In the genomic region with DNA sequence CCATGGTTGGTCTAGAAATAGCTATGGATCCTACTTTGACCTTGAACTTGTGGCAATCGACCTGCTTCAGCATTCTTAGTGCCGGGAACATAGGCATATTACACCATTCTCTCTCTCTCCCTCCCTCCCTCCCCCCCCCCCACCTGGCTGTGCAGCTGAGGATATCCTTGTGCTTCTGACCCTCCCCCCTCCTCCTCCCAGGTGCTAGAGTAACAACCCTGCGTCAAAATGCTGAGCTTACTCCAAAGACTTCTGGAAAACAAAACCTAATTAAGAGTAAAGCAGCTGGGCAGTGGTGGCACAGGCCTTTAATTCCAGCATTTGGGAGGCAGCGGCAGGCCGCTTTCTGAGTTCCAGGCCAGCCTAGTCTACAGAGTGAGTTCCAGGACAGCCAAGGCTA, we compare ENCODE assay signal across 20 mouse cellular contexts. TPM values are rescaled to one million over a fixed set of nuclear protein-coding genes. Genes with fewer than 3 reads are reported as not detected.
DNase-seq lines count a peak whose midpoint lies in the region; ATAC-seq and TF ChIP-seq lines count a peak whose summit lies in the region.
"Had no signal": no experiment of that assay in that cellular context is flagged by ENCODE, and none has a peak within 500 bp of the region (broad histone marks: within the 10 kb centered on the region; RNA-seq: fewer than 3 reads in every experiment).

No protein-coding gene starts in this region.

- H3K4me1 ChIP-seq in heart, embryonic 11.5 days (ENCODE audit: control insufficient read depth, insufficient read depth, low read length): peaks cover 3% of the 10 kb centered on the region; the same call in 1 of the 2 replicates
- H3K4me1 ChIP-seq in bone marrow, adult 2 months (ENCODE audit: control insufficient read depth, insufficient read depth, low read length): peaks cover 3% of the 10 kb centered on the region; the same call in 1 of the 2 replicates
- H3K4me1 ChIP-seq in liver, embryonic 15.5 days (replicated peaks): peaks cover 67% of the 10 kb centered on the region
- no peaks in the 10 kb centered on the region for H3K4me1 ChIP-seq in midbrain, embryonic 13.5 days (replicated peaks)
- no peaks in the 10 kb centered on the region for H3K4me1 ChIP-seq in hindbrain, embryonic 10.5 days (replicated peaks)
- H3K4me1 ChIP-seq: forebrain, embryonic 15.5 days; hindbrain, embryonic 13.5 days had no signal

- no peak for TF ChIP-seq CTCF in bone marrow, adult 2 months (IDR thresholded peaks at IDR 0.05; ENCODE audit: control insufficient read depth, insufficient read depth, low read length)

- TF ChIP-seq POLR2A in bone marrow, adult 2 months (IDR thresholded peaks at IDR 0.05; ENCODE audit: borderline replicate concordance, control insufficient read depth, low read depth, low read length): no peak

- peak overlapping the region; percentile 82 for H3K27ac ChIP-seq in heart, embryonic 11.5 days (ENCODE audit: low read depth, low read length)
- H3K27ac ChIP-seq in bone marrow, adult 2 months (ENCODE audit: control insufficient read depth, insufficient read depth, low read depth, low read length, poor library complexity): peak overlapping the region; percentile 93
- H3K27ac ChIP-seq in liver, embryonic 15.5 days (replicated peaks): peak overlapping the region; percentile 100
- H3K27ac ChIP-seq in midbrain, embryonic 13.5 days: no peak overlapping the region
- no peak overlapping the region for H3K27ac ChIP-seq in hindbrain, embryonic 10.5 days
- H3K27ac ChIP-seq: forebrain, embryonic 15.5 days; hindbrain, embryonic 13.5 days had no signal

- H3K4me2 ChIP-seq in heart, embryonic 11.5 days: peak overlapping the region; percentile 19; the same call in 1 of the 2 replicates
- H3K4me2 ChIP-seq in liver, embryonic 15.5 days: peak overlapping the region; percentile 78
- H3K4me2 ChIP-seq in midbrain, embryonic 13.5 days (replicated peaks): no peak overlapping the region
- H3K4me2 ChIP-seq: forebrain, embryonic 15.5 days; hindbrain, embryonic 13.5 days; midbrain, embryonic 11.5 days had no signal

- H3K36me3 ChIP-seq in heart, embryonic 11.5 days (ENCODE audit: control insufficient read depth, insufficient read depth, low read length): peaks cover 3% of the 10 kb centered on the region; the same call in 1 of the 2 replicates
- H3K36me3 ChIP-seq in liver, embryonic 15.5 days (replicated peaks): peaks cover 20% of the 10 kb centered on the region
- H3K36me3 ChIP-seq in midbrain, embryonic 13.5 days: peaks cover 26% of the 10 kb centered on the region
- peaks cover 37% of the 10 kb centered on the region for H3K36me3 ChIP-seq in hindbrain, embryonic 10.5 days

- no peak for DNase-seq in heart, adult 9 months (ENCODE audit: low spot score in 2 of 2)
- DNase-seq in liver: peak; percentile 75
- DNase-seq in hindbrain, embryonic 10.5 days (ENCODE audit: low spot score): no peak
- DNase-seq in gastrocnemius, adult 8-10 months (ENCODE audit: low spot score in 2 of 2): no peak
- DNase-seq: adrenal gland, postnatal 14 days; cerebellum, adult 11-12 months; cerebellum, adult 9-11 months; embryo, embryonic 11 days; heart, postnatal 36 days; kidney, adult 9 months; kidney, postnatal 10 days; lung, postnatal 36 days; thymus, postnatal 4 days had no signal

- no peak overlapping the region for H3K4me3 ChIP-seq in heart, embryonic 11.5 days (ENCODE audit: low read depth, low read length)
- H3K4me3 ChIP-seq in bone marrow, adult 2 months (replicated peaks; ENCODE audit: control insufficient read depth, low read depth, low read length): no peak overlapping the region
- H3K4me3 ChIP-seq in liver, embryonic 15.5 days (replicated peaks): peak overlapping the region; percentile 69
- no peak overlapping the region for H3K4me3 ChIP-seq in midbrain, embryonic 13.5 days (replicated peaks)
- no peak overlapping the region for H3K4me3 ChIP-seq in hindbrain, embryonic 10.5 days
- H3K4me3 ChIP-seq: forebrain, embryonic 15.5 days; hindbrain, embryonic 13.5 days had no signal

- H3K9ac ChIP-seq in heart, embryonic 11.5 days (ENCODE audit: low read depth, low read length): peak overlapping the region; percentile 56; the same call in 1 of the 2 replicates
- H3K9ac ChIP-seq in liver, embryonic 15.5 days: peak overlapping the region; percentile 70
- H3K9ac ChIP-seq in midbrain, embryonic 13.5 days (replicated peaks): no peak overlapping the region
- H3K9ac ChIP-seq: forebrain, embryonic 15.5 days; hindbrain, embryonic 13.5 days had no signal

- no peaks in the 10 kb centered on the region for H3K27me3 ChIP-seq in heart, embryonic 11.5 days (ENCODE audit: control insufficient read depth, insufficient read depth, low read length)
- H3K27me3 ChIP-seq in liver, embryonic 15.5 days: no peaks in the 10 kb centered on the region
- H3K27me3 ChIP-seq in midbrain, embryonic 13.5 days: no peaks in the 10 kb centered on the region
- H3K27me3 ChIP-seq in hindbrain, embryonic 10.5 days (ENCODE audit: insufficient read depth, poor library complexity, severe bottlenecking): no peaks in the 10 kb centered on the region
- H3K27me3 ChIP-seq: forebrain, embryonic 15.5 days; hindbrain, embryonic 13.5 days had no signal

- 59% methylated on average over 5 of the region's 5 CpGs for WGBS in heart, embryonic 11.5 days (ENCODE audit: insufficient replicate concordance)
- 60% methylated on average over 5 of the region's 5 CpGs for WGBS in bone marrow, adult 2 months
- WGBS in liver, embryonic 15.5 days (ENCODE audit: insufficient replicate concordance): 16% methylated on average over 5 of the region's 5 CpGs
- 83% methylated on average over 5 of the region's 5 CpGs for WGBS in midbrain, embryonic 13.5 days
- 81% methylated on average over 5 of the region's 5 CpGs for WGBS in hindbrain, embryonic 10.5 days

- ATAC-seq in heart, embryonic 11.5 days (replicated peaks; ENCODE audit: insufficient number of reproducible peaks, low FRiP score, low TSS enrichment): no peak
- ATAC-seq in liver, embryonic 15.5 days (ENCODE audit: insufficient read depth): no peak
- no peak for ATAC-seq in midbrain, embryonic 13.5 days
- ATAC-seq: forebrain, embryonic 15.5 days had no signal

- no peaks in the 10 kb centered on the region for H3K9me3 ChIP-seq in heart, embryonic 11.5 days (replicated peaks; ENCODE audit: control insufficient read depth, low read length)
- no peaks in the 10 kb centered on the region for H3K9me3 ChIP-seq in liver, embryonic 15.5 days (replicated peaks)
- H3K9me3 ChIP-seq in midbrain, embryonic 13.5 days: no peaks in the 10 kb centered on the region
- H3K9me3 ChIP-seq in hindbrain, embryonic 10.5 days: no peaks in the 10 kb centered on the region
- H3K9me3 ChIP-seq: forebrain, embryonic 15.5 days; hindbrain, embryonic 13.5 days had no signal

RNA-seq across cellular contexts. Expression of a gene that starts 11.1 kb away (rescaled TPM):
- 25.6 and 27.0 TPM in 2 replicates for polyA plus RNA-seq in heart, embryonic 11.5 days (2014; fragmentation: Nextera tagmentation; extraction: Ambion mirVana)
- 9.8 and 16.3 TPM in 2 replicates for polyA plus RNA-seq in bone marrow, adult 2 months (2011; ENCODE audit: insufficient read depth, insufficient read length, low replicate concordance, missing spikeins)
- polyA plus RNA-seq in liver, embryonic 15.5 days (2015; fragmentation: Nextera tagmentation; extraction: Ambion mirVana): 13.8 and 13.9 TPM in 2 replicates
- polyA plus RNA-seq in midbrain, embryonic 13.5 days (2015; fragmentation: Nextera tagmentation; extraction: Ambion mirVana): 32.7 and 33.8 TPM in 2 replicates
- polyA plus RNA-seq in hindbrain, embryonic 10.5 days (2016; fragmentation: Nextera tagmentation; extraction: Ambion mirVana): 40.6 and 41.4 TPM in 2 replicates
- 10 to 100 TPM; 20.5 to 22.9 (median 22.6) TPM for total RNA-seq in gastrocnemius, adult 8-10 months (2022)

RNA-seq across cellular contexts. Expression of a gene that starts 25.3 kb away (rescaled TPM):
- 22.4 and 26.9 TPM in 2 replicates for polyA plus RNA-seq in heart, embryonic 11.5 days (2014; fragmentation: Nextera tagmentation; extraction: Ambion mirVana)
- 5.3 and 12.3 TPM in 2 replicates for polyA plus RNA-seq in bone marrow, adult 2 months (2011; ENCODE audit: insufficient read depth, insufficient read length, low replicate concordance, missing spikeins)
- polyA plus RNA-seq in liver, embryonic 15.5 days (2015; fragmentation: Nextera tagmentation; extraction: Ambion mirVana): 4.2 and 4.3 TPM in 2 replicates
- polyA plus RNA-seq in midbrain, embryonic 13.5 days (2015; fragmentation: Nextera tagmentation; extraction: Ambion mirVana): 29.3 and 30.7 TPM in 2 replicates
- 29.2 and 33.8 TPM in 2 replicates for polyA plus RNA-seq in hindbrain, embryonic 10.5 days (2016; fragmentation: Nextera tagmentation; extraction: Ambion mirVana)
- total RNA-seq in gastrocnemius, adult 8-10 months (2022): 1 to 10 TPM; 5.6 to 7.8 (median 7.3) TPM

RNA-seq across cellular contexts. Expression of a gene that starts 31.4 kb away (rescaled TPM):
- polyA plus RNA-seq in heart, embryonic 11.5 days (2014; fragmentation: Nextera tagmentation; extraction: Ambion mirVana): 62.0 and 67.1 TPM in 2 replicates
- 21.1 and 44.1 TPM in 2 replicates for polyA plus RNA-seq in bone marrow, adult 2 months (2011; ENCODE audit: insufficient read depth, insufficient read length, low replicate concordance, missing spikeins)
- polyA plus RNA-seq in liver, embryonic 15.5 days (2015; fragmentation: Nextera tagmentation; extraction: Ambion mirVana): 25.1 and 27.3 TPM in 2 replicates
- 66.9 and 68.4 TPM in 2 replicates for polyA plus RNA-seq in midbrain, embryonic 13.5 days (2015; fragmentation: Nextera tagmentation; extraction: Ambion mirVana)
- 73.0 and 76.3 TPM in 2 replicates for polyA plus RNA-seq in hindbrain, embryonic 10.5 days (2016; fragmentation: Nextera tagmentation; extraction: Ambion mirVana)
- 10 to 100 TPM; 43.7 to 49.7 (median 48.6) TPM for total RNA-seq in gastrocnemius, adult 8-10 months (2022)

RNA-seq across cellular contexts. Expression of a gene that starts 37.0 kb away (rescaled TPM):
- 12.3 and 15.8 TPM in 2 replicates for polyA plus RNA-seq in heart, embryonic 11.5 days (2014; fragmentation: Nextera tagmentation; extraction: Ambion mirVana)
- polyA plus RNA-seq in bone marrow, adult 2 months (2011; ENCODE audit: insufficient read depth, insufficient read length, low replicate concordance, missing spikeins): 6.5 and 10.8 TPM in 2 replicates
- polyA plus RNA-seq in liver, embryonic 15.5 days (2015; fragmentation: Nextera tagmentation; extraction: Ambion mirVana): 14.9 and 16.3 TPM in 2 replicates
- 31.6 and 32.4 TPM in 2 replicates for polyA plus RNA-seq in midbrain, embryonic 13.5 days (2015; fragmentation: Nextera tagmentation; extraction: Ambion mirVana)
- polyA plus RNA-seq in hindbrain, embryonic 10.5 days (2016; fragmentation: Nextera tagmentation; extraction: Ambion mirVana): 16.6 and 17.0 TPM in 2 replicates
- total RNA-seq in gastrocnemius, adult 8-10 months (2022): under 1 TPM; 0.63 to 0.99 (median 0.79) TPM

Comparison
In these comparisons a context has a peak if more than half of its experiments do, and no peak if none do; other contexts are left out.
1. H3K27ac ChIP-seq: peak in heart, embryonic 11.5 days (single experiment), bone marrow, adult 2 months (single experiment) and liver, embryonic 15.5 days (single experiment); none in midbrain, embryonic 13.5 days (single experiment) and hindbrain, embryonic 10.5 days (single experiment).